Mouse (Mus musculus) right cerebral cortex, postnatal 4 days (tissue): Measurements from ENCODE around the gene Fam131b.

Experiments used
- DNase-seq: peaks from one replicate; pipeline ENCODE4 v3.0.0-alpha.2; 2022

The Fam131b gene

DNA sequence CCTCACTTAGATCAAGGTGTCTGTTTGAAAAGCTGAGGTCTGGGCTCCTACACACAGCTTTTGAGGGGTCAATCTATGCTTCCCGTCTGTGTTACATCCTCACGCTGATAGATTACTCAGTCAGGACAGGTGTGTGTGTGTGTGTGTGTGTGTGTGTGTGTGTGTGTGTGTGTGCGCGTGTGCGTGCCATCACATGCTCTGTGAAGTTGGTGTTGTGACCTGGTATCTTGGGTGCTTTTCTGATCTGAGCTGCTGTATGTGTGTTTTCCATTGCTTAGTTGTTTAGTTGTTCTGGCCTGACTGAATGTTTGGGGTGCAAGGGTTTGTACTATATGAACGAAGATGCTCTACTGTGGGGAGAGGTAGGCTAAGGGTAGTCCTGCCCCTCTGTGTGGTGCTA lies 30.9 kb upstream of the Fam131b start:
- DNase-seq = no peak

DNA sequence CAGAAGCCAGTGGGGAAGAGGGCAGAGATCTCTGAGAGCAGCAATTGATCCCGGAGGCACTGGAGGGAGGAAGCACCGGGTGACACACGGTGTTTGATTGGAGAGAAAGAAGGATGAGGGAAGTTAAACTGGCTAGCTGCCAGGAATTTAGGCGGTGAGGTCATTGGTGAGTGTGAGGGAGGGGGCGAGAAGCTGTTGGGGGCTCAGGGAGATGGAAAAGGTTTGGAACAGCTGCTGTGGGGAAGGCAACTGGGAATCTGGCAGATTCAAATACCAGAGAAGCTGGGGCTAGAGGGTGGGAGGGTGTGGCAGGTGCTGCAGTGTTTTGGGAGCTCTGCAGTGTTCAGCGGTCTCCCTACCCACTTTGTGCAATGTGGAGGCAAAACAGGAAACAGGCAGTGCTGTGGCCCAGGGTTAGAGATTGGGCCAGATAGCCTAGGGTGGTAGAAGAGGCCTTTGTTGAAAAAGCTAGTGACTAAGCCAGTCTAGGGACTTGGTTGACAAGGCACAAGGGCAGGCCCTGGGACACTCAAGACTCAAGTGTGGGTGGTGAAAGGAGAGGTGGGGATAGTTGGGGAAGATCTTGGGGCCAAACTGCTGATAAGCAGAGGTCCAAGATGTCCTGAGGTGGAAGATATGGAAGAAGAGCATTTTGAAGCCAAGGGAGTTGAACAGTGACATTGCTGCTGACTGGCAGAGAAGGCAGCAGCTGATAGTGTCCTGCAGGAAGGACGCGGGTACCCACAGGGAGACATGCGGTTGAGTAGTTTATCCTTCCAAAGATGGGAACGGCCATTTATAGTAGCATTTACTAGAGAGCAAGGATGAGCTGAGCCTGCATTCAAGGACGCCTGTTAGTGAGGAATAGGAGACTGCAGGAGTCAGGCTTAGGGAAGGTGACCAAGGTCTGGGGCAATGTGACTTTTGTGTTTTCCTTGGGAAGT lies 29.9 kb upstream of the Fam131b start:
- no peak for DNase-seq

DNA sequence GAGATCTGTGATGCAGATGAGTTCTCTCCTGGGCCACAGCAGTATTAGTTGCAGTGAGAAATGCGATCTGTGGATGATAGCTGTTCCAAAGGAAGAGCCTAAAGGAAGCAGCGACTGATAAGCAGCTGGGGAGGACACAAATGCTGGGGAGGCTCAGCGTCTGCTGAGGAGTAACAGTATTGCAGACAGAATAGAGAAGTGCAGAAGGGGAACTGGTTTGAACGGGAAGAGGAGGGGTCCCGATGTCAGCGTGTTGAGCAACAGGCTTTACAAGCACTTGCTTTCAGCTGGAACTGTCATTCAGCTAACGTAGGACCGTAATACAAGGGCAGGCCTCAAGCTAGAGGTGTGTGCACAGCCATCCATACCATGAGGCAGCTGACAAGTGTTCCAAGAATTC lies 28.7 kb upstream of the Fam131b start:
- no peak for DNase-seq

DNA sequence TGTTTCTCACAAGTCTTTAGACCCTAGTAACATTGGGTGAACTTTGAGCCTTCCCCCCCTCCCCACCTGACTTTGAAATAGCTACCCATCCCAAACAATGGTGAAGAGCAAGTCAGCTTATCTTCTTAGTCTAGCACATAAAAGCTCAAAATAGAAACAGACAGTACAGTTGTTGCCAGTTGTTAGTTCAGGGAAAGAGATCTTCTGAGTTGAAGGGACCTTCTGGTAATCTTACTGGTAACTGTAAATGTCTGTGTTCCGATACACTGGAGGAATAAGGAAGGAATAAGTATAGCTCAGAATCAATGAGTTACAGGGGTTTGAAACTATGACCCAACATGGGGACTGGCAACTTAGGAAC lies 28.0 kb upstream of the Fam131b start:
- DNase-seq = no peak

DNA sequence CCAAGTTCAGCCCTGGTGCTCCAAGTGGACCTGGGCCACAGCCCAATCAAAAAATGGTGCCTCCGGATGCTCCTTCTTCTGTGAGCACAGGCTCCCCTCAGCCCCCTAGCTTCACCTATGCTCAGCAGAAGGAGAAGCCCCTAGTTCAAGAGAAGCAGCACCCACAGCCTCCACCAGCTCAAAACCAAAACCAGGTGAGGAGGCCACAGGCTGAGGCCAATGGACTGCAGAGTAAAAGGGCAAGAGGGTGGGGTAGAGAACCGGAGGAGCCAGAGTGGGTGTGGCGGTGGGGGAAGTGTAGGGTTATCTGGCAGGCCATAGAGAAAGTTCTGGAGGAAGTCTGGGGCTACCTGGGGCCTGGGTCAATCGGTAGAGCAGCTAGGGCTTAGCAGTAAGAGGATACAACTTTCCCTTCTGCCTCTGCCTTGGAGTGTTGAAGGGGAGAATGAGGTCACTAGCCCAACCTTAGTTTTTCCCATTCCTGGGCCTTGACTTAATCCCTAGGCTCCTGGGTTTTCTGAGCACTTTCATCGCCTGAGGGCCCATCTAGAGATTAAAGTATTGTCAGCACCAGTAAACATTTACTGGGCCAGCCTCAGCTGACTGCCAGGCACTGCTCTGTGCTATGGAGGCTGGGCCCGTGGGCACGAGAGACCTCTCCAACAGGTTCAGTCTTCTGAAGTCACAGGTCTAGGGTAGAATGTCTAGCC lies 27.5 kb upstream of the Fam131b start:
- DNase-seq = no peak

DNA sequence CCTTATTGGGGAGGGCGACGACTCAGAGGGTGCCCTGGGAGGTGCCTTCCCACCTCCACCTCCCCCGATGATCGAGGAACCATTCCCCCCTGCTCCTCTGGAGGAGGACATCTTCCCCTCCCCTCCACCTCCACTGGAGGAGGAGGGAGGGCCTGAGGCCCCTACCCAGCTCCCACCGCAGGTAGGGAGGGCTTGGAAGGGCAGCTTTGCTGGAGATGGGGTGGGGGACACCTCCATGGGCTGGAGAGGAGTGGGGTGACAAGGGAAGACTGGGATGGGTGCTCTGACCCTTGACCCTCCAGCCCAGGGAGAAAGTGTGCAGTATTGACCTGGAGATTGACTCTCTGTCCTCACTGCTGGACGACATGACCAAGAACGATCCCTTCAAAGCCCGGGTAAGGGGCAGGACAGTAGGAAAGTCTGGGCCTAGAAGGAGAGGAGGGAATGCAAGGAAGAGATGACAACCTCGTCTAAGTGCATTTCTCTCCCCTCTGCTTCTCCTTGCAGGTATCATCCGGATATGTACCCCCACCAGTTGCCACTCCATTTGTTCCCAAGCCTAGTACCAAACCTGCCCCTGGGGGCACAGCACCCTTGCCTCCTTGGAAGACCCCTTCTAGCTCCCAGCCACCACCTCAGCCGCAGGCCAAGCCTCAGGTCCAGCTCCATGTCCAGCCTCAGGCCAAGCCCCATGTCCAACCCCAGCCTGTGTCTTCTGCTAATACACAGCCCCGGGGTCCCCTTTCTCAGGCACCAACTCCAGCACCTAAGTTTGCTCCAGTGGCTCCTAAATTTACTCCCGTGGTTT lies 26.7 kb upstream of the Fam131b start:
- DNase-seq = no peak

DNA sequence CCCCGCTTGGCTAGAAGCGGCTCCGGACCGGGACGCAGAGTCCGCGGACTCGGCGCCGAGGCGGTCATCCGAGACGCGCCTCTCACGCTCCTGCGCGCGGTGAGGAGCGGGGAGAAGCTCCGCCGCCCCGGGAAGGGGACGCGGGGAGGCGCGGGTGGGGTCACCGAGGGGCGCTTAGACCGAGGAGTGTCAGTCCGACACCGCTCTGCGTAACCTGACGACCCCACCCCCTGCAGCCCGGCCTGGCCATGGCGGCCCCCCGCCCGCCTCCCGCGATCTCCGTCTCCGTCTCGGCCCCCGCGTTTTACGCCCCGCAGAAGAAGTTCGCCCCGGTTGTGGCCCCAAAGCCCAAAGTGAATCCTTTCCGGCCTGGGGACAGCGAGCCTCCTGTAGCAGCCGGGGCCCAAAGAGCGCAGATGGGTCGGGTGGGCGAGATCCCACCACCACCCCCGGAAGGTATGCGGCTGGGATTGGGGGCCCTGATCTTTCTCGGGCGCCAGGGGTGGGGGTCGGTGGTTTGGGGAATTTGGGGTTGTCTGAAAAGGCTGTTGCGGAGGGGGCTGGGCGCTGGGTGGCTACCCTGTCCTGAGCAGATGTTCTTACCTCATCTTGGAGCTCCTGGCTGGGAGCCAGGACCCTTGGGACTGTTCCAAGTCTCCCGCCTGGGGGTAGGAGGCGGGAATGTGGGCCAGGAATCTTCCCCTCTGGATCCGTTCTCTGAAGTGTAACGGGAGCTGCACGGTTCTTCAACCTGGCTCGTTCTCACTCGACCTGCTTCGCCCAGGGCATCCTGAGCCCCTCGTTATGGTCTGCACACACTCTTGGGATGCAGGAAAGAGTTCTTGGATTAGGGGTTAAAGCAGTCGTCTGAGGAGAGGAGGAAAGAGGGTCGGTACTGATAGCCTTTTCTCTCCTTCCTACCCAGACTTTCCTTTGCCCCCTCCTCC lies 25.9 kb upstream of the Fam131b start:
- peak; percentile 75 for DNase-seq

DNA sequence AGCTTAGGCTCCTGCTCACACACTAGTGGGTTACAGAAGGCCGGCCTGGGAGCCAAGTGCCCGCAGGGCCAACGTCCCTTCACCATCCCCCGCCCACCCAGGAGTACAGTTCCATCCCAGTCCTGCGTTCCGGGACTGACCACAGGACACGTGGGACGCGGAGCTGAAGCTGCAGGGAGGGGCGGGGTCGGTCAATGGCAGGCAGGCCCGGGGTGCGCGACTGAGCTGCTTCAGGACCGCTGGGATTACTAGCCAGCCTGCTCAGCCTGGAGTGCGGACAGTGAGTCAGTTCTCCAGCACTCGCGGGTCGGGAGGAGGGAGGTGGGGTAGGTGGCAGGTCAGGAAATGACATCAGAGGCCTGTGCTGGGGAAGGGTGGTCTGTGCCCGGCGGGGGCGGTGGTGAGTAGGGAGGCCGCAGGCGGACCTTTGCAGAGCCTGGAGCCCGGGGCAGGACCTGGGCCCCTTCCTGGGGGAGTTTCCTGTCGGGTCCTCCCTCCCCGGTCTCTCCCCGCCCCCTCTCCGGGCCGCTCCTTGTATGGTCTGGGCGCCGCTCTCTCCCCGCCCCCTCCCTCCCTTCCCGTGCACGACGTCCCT lies 25.1 kb upstream of the Fam131b start, which contains the start of gene Zyx:
Gene Zyx (plus strand): TSS at position 205 of the 595 bp plus-strand sequence.
- peak; percentile 78 for DNase-seq

DNA sequence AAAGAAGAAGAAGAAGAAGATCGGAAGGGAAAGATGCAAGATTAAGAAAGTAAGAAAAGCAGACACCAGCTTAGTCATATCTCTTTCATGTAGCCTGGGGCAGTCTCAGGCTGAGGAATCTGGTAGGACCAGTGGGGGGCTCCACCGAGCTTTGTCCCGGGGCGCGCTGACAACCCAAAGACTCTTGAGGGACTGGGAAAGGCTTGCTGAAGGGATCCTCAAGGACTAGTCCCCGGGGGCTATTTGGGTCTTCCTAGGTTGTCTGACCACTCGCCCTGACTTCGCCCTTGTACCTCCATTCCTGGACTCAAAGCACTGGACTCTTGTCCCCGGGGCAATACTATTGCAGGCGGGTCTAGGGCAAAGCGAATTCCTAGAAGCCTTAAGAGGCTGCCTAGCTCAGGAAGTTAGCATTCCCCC lies 24.6 kb upstream of the Fam131b start:
- peak; percentile 68 for DNase-seq

DNA sequence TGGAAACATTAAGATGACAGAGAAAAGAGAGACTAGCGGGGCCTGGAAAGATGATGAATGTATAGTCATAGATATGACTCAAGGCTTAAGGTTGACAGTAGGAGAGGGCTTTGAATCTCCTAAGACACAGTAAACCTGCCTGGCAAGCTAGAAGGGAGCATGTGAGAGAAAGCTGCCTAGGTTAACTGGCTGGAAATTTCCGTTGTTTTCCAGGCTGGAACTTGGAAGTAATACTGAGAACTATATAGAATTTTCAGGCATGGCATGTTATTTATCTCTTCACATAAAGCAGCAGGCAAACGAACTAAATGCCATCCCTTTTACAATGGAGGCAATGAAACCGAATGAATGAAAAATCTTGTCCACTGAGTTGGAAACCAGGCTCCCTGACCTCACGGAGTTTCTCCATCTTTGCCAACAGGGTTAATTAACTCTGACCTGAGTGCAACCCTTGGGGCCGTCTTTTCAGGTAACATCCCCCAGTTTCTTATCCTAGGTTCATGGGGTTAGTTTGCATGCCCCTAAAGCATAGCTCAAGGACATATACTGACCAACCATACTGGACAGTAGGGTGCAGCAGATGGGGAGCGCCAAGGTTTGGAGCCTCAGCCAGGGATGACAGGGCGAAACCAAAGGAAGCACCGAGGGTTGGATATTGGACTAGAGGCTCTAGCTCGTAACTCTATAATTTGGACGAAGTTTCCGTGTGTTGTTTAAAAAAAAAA lies 24.0 kb upstream of the Fam131b start:
- no peak for DNase-seq

DNA sequence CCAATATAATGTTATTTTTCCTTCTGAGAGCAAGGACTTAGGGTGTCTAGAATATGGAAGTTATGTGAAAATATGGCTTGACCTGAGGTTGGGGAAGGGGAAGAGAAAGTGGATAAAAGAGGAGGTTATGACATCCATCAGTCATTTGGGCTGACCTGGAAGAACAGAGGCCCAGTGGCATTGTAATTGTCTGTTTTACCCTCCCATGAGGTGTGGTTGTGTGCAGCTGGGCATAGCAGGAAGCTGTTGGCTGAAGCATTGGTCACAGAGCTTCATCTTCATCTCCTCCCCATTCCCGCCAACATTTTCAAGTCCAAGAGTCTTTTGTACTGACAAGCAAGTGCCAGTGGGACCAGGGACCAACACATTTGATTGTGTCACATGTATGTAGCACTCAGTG lies 19.8 kb upstream of the Fam131b start:
- no peak for DNase-seq

DNA sequence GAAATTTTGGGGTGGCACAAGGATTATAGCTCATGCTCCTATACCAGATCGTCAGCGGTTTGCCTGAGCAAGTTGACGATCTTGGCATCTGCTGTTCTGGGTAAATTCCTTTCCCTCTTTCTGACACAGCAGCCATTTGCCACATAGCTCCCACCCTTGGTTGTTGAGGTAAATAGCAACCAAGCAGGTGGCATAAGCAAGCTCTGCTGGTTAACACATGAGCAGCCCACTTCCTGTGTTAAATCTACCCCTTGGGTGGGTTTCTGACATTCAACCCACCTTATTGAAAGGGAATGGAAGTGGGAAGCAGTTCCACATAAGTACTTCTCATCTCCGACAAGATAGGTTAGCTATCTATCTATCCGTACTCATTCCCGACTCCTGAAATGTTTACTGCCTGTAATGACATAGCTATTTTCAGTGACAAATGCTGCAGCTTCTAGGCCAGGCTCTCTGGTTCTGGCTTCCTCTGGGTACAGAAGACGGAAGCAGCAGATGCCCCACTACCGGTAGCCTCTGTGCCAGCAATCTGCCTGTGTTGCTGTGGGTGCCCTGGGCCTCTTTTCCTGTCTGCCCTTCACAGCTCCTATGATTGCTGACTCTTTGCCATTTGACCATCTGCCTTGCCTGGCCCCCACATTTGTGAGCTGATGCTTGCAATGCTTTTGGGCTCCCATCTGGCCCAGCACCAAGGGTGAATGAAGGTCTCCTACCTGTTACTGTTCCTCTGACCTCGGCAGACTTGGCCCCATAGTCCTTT lies 19.1 kb upstream of the Fam131b start:
- no peak for DNase-seq

DNA sequence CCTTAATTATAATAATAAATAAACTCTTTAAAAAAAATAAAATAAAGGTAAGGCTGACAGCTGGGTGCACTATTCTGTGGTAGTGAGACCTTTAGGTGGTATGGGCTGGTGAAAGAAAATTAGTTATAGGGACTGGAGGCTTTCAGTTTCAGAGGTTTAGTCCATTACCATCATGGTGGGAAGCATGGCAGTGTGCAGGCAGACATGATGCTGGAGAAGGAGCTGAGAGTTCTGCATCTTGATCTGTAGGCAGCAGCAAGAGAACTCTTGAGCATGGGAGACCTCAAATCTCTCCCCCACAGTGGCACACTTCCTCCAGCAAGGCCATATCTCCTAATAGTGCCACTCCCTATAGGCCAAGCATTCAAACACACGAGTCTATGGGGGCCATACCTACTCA lies 17.7 kb upstream of the Fam131b start:
- DNase-seq = no peak

DNA sequence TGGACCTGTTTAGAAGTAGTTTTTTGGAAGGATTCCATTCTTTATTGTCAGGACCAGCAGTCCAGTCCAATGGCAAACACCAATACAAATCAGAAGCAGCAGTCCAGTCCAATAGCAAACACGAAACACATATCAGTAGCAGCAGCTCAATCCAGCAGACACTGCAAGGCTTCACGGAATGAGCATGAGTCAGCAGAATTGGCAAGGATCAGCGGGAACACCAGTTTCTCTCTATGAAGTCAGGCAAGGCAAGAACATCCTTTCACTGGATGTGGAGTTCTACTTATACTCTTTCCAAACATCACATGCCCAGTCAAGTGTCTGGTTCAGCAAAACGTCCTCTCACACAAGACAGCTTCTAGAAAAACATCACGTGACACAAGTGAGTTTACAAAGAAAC lies 15.5 kb upstream of the Fam131b start:
- no peak for DNase-seq

DNA sequence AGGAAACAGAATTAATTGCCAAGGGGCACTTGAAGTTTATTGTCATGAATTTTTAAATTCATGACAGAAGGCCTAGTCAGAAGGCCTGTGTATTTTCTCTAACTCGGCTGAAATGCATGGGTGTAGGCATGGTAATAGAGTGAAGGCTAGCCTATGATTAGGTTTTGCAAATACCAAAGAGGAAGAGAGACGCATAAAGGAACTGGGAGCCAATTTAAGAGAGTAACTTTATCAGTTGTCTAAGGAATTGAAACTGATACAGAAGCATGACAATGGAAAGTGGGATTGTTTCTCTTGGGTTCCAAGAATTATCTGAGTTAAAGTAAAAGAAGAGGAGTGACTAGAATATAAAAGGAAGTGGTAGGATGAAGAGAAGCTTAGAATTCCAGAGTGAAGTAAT lies 14.7 kb upstream of the Fam131b start:
- DNase-seq = no peak

DNA sequence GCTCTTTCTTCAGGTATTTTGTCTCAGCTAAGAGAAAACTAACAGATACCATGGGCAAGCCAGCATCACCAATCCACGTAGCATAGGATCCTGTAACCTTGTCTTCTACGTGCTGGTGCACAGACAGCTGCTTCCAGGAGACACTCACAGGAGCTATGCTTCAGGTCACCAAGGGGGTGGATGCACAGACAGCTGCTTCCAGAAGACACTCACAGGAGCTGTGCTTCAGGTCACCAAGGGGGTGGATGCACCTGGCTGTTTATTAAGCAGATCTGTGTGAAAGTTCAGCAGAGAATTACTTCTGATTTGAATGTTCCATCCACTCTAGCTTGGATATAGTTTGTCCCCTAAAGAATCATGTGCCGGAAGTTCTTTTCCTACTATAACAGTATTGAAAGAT lies 6.5 kb upstream of the Fam131b start:
- no peak for DNase-seq

DNA sequence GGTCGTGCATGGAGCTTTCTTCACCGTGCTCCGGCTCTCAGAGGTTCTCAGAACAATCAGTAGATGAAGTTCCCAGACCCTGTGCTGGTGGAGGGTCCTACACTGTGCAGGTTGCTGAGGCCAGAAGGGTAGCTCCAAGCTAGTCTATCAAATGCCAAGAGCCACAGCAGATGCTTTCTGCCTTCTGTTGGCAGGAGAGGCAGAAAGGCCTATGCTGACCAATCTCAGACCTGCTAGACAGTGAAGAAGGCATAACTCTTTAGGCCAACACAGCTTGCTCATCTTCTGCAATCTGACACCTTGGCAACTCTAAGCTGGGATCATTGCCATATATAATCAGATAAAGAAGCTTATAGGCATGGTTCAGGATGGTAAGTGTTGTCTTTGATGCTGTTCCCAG lies 5.8 kb upstream of the Fam131b start:
- DNase-seq = no peak

DNA sequence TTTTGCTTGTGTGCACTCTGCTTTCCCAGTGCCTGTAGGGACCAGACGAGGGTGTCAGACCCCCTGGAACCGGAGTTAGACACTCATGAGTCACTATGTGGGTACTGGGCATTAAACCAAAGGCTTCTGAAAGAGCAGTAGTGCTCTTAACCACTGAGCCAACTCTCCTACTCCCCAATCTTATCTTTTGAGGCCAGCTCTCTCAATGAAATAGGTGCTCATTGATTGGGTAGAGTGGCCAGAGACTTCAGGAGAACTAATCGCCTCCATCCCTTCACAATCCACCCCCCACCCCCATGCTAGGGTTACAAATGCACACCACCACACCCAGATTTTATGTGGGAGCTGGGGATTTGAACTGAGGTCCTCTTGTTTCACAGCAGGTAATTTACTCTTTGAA lies 4.3 kb upstream of the Fam131b start:
- no peak for DNase-seq

DNA sequence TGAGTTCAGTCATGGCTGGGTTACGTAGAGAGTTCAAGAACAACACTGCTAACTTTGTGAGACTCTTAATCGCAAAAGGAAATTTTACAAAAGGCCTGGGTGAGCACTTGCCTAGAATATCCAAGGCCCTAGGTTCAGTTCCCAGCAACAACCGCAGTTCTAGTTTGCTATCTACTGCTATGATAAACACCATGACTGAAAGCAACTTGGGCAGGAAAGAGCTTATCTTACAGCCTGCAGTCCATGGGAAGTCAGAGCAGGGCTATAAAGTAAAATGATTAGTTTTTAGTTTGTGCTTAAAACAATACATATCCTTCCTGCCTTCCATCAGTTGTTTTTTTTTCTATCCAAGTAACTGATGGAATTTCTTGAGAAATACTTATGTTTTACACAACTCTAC lies 2.1 kb upstream of the Fam131b start:
- DNase-seq = no peak

DNA sequence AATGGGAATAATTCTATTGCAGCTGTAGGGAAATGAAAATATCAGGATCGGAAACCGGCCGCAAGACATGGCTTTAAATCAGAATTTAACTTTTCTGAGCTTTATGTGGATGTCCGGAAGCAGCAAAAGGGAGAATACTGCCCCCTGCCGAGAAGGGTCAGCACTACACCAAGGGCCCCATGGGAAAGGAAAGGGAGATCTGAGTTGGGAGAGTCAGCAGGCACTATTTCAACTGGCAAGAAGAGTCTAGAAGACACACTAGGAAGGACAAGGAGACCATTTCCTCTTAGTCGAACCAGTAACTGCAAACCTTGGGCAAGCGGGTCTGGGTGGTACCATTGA lies 796 bp upstream of the Fam131b start:
- DNase-seq = peak; percentile 82
